Mouse (Mus musculus) mature B cell (primary cell): ENCODE measurements around the gene Slc35e4.
"Not testable (repeated sequence)": the region's sequence is repeated elsewhere in the genome, so short reads cannot be mapped to it uniquely, and the experiment has no call there.

ENCODE experiments used
- in situ Hi-C: fragments of 300-500 bp; cut with MboI; formaldehyde crosslinking; loops from 2 replicates; pipeline ENCODE4 v1.14.3; 2019

Slc35e4 gene

DNA sequence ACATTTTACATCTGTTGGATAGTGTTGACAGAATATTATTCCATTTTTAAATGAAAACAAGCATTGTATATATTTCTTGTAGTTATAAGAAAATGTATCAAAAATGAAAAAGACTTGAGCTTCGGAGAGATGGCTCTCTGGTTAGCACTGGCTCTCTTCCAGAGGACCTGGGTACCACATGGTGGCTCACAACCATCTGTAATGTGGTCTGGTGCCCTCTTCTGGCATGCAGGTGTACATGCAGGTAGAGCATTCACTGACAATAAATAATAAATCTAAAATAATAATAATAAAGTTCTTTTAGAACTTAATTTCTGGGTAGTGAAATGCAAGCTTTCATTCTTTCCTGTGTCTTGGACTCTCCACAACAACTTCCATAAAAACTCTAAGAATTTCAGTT is 4.3 kb upstream of the Slc35e4 start:
- in situ Hi-C loops = no loop called here

DNA sequence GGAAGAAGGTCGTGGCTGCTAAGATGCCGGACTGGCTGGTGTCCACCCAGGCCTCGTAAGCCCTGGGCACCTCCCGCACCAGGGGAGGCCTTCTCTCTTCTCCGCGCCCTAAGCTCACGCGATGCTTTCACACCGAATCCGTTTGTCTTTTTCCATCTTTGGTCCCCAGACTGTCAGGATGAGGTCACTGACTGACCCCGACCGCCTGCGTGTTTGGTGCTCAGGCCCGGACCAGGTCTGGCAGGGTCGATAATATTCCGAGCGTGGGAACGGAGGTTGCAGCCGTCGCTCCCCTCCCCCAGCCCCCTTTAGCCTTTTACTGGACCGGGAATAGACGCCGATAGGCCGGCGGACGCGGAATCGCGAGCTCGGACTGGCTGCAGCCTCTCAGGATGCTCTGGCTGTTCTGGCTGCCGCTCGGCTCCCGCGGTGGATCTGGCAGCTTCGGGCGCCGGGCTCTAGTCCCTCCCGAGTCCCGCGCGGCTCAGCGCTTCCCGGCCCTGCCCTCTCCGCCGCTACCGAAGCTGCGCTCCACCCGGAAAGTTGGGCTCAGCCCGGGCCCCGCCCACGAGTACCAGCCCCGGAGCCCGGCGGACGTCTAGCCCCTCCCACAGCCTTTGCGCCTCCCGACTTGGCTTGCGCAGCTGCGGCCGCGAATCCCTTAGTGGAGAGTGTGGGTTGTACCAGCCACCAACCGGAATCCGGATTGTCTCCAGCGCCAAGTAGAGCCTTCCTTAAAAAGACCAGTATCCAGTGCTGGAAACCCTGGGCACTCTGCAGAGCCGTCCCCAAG is 952 bp downstream of the Slc35e4 start:
- in situ Hi-C loops = no loop called here

DNA sequence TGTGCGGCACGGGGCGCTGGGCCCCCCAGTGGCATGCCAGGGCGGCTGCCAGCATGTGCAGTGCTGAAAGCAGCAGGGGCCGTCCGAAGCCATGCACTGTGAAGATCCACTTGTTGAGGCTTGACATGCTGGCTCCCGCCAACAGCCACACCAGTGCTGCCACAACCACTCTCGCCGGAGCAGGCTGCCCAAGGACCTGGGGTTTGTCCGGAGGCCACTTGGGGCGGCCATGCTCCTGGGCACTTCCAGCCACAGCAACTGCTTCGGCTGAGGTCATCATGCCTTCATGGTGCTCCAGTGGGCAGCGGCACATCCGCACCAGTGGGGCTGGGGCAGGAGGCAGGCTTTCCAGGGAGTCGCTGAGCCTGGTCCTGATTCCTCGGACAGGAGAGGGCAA is 1.6 kb downstream of the Slc35e4 start:
- in situ Hi-C loops = no loop called here

DNA sequence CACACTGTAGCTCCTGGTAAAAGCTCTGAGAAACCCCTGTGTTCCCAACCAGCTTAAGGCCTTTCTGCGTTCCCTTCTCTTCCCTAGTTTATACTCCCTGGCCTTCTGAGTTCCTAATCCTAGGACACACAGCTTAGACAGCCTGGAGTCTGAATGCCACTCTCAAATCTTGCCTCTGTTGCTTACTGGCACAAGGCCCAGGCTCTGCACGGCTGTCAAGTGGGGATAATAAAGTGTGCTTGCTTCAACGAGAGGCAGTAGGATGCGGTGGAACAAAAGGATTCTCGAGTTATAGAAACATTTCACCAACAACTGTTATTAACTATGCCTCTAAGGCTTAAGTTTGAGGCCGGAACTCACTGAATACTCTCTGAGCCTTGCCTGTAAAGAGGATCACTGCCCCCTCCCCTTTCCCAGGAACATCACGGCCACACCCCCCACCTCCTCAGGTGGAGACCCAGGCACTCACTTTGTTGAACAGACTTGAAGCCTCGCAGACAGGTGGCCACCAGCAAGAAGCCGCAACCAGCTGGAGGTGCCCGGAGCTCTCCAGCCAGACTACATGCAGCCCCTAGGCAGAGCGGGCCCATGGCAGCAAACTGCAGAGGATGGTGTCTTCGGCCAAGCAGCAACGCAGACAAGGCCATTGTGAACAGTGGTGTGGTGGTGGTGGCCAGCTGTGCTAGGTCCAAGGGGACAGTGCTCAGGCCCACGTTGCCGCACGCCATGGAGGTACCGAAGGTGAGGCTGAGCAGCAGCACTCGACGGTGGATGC is 2.2 kb downstream of the Slc35e4 start:
- in situ Hi-C loops = no loop called here

DNA sequence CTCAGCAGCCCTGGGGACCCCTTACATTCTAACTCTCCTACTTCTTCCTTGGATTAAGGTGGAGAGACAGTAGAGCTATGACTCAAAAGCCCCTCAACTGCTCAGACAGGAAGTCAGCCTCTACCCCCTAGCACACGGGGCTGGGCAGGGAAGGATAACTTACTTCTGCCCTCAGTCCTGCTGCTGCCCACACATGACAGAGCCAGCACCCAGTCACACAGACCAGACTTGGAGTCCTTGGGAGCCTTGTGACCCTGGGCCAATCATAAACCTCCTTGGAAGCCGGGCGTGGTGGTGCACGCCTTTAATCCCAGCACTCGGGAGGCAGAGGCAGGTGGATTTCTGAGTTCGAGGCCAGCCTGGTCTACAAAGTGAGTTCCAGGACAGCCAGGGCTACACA is 3.0 kb downstream of the Slc35e4 start:
- in situ Hi-C loops = not testable (repeated sequence)

DNA sequence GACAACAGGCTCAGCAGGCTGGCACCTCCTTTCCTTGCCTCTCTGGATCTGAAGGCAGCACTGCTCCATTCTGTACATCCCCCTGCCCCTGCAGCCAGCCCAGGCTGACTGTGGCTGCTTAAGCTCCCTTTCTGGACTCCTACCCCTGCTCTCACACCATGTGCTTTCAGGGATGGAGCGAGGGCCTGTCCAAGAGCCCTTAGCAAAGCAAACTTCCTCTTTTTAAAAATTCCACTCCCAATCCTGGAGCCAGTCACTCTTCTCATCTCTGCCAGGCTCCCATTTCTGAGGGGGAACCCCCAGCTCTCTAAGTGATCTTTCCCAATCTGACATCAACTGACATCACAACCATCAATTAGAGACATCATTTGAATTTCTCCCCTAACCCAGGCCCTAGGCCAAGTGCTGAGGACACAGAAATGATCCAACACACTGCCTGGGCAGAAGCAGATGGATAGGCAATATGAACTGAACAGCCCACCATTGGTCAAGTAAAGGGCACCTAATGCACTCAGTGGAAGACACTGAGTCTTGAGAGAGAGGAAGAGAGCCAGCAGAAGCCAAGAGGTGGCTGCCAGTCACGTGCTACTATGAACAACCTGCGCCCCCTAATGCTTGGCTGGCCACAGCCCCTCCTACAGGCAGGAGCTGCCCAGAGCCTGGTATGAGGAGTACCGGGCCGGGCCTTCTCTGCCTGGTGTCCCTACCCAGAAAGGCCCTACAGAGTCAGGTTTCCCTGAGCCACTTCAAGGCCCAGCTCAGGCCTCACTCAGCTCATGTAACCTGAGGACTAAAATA is 3.8 kb downstream of the Slc35e4 start:
- in situ Hi-C loops = no loop called here

DNA sequence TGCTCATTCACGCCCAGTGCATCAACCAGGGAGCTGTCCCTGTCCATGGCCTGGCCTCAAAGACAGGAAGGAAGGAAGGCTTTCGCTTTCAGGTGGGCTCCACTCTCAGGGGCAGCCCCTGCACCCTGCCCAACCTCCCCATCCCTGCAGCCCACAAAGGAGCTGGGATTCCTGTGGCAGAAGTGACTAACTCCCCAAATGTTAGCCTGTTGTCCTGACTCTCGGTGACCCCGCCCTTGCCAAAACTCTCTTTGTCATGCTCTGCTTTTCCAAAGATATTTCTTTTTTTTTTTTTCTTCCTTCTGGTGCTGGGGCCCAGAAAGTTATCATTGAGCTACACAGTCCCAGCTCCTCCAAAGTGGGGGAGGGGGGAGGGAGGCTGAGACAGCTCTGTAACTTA is 5.2 kb downstream of the Slc35e4 start:
- in situ Hi-C loops = no loop called here

DNA sequence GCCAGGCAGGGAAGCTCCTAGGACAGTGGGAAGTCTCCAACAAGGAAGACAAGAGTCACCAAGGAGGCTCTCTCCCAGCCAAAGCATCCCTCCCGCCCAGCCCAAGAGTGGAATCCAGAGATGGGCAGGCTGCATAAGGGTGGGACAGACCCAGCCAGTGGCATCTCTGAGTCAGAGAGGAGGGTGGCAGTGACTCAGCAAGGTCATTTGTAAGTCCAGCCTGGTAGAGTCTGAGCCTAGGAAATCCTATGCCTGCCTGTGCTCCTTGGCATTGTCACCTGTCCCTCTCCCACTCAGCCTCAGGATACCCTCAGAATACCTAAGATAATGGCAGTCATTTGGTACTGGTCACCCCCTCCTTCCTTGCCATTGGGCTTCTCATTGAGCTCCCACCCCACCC is 9.0 kb downstream of the Slc35e4 start:
- in situ Hi-C loops = no loop called here

DNA sequence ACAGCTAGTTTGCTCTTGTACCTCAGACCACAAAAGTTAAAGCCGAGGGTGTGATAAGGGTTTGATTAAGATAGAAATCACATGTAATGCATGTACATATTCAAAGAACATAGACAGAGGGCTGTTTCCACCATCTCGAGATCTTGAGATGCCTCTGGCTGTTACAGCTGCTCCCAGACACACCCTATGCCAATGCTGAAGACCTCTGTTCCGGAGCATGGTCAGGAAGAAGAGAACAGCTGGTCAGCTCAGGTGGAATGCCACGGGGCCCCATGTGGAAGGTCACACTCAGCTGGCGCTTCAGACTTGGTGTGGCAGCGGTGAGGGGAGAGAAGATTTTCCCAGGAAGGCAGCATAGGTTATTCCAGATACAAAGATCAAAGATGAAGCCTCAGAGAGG is 9.8 kb downstream of the Slc35e4 start:
- in situ Hi-C loops = no loop called here

DNA sequence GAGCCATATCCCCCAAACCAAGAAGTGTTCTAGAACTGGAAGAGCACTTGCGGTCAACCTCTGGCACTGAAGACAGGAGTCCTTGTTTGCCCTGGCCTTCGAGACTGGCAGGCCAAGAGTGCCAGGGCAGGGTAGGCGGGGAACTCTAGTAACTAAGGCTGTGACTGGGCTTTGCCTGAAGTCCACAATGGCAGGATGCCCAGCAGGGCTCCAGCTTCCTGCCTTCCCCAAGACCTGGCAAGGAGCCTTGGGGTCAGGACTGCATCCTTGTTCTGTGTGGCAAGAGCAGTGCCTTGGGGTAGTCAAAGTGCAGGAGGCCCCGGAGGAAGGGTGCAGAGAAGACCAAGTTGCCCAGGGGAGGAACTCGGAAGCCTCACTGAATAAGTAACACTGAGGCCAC is 11.4 kb downstream of the Slc35e4 start:
- in situ Hi-C loops = no loop called here

DNA sequence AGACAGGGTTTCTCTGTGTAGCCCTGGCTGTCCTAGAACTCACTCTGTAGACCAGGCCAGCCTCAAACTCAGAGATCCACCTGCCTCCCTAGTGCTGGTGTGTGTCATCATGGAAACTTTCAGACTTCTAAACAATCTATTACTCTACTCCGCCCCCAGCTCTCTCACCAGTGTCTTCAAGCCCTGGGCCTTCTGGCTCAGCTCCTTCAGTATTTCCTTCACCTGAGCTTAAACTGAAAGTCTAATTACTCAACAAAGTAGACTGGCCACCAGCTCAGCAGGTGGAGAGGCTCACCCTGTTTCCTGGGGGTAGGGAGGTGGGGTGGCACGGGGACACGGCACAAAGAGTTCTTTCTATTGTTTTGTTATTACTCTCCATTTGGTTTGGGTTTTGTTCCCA is 11.9 kb downstream of the Slc35e4 start:
- in situ Hi-C loops = no loop called here

DNA sequence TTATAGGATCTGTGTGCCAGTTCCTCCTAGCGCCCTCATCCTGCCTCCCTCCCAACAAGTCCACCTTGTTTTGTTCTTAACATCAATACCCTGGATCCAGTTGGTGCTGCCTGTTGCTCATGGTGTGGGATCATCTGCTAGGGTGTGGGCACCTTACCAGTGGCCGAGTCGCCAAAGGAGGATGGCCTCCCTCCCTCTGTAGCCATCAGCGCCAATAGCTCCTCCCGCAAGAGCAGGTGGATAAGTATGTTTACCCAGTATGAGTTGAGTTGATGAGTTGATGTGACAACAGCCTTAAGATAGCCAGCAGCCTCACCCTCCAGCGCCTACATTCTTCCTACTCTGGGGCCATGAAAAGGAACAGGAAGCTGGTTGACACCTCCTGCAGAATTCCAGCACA is 14.2 kb downstream of the Slc35e4 start:
- in situ Hi-C loops = no loop called here

DNA sequence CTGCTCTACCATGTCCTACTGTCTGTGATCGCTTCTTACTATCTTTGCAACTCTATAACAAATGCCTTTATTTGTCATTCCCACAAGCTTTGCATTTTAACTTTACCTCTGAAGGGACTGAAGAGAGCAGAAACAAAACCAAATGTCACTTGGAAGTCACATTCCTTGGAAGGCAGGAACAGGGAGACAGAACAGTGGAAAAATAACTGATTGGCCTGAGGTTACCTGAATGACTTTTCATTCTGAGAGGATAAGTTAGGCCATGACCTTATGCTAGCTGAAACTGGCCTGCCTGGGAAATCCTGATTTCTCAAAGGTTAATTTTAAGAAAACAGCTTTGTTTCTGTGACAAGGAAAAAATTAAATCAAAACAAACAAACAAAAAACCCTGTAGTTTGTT is 18.5 kb downstream of the Slc35e4 start:
- in situ Hi-C loops = no loop called here

DNA sequence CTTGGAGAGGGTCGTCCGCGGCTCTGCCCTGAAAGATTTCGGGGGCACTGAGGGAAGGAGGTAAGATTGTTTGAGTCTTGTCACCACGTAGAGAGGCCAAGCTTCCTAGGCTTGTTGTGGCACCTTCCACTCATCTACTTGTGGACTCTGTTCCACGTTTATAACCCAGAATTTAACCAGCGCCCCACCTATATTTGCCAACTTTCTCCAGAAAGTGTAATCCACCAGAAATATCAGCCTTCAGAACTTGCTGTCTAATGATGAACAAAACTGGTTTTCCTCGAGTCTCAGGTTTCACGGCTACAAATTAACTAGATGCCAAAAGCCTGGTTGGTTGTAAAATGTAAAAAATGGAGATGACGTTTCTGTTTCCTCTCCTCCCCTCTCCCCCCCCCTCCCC is 19.0 kb downstream of the Slc35e4 start:
- in situ Hi-C loops = no loop called here

DNA sequence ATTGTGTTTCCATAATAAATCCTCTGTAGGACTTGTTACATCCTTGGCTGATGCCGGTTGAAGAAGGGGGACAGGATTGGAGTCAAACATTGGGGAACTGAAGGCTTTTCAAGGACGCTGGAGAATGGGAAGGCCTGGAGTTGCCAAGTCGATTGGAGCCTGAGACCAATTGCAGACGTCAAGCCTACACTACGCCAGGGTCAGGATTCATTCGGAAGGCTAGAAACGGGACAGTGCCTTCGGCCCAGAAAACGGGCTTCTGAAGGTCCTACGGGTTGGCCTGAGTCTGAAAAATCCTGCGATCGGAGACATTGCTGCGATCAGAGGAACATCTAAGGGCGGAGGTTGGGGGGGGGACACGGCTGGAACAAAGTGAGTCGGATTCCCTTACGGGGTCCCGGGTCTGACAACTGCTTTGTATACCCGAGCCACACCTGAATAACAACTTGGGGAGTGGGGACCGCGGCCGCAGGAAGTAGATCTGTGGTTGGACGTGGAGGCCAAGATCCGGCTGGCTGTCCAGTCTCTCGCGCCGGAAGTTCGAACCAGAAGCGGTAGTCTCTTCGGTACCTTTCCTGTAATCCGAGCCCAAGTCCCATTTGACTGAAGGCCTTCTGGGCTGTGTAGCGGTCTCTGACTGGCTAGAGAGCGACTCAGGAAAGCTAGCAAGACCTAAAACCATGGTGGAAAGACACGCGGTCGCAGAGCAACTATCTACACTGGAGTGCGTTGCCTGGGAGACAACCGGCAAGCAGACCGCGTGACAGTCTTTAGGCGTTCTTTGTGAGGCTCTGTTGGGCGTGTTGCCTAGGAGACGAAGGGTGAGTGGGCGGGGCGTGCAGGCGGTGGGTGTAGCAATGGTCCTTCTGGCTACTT is 19.8 kb downstream of the Slc35e4 start, which contains the start of the genes 4921536K21Rik and Dusp18:
TSS of gene 4921536K21Rik (minus strand) at position 693 of the 876 bp plus-strand sequence.
TSS of gene Dusp18 (plus strand) at position 835 of the 876 bp plus-strand sequence.
- in situ Hi-C loops = no loop called here

DNA sequence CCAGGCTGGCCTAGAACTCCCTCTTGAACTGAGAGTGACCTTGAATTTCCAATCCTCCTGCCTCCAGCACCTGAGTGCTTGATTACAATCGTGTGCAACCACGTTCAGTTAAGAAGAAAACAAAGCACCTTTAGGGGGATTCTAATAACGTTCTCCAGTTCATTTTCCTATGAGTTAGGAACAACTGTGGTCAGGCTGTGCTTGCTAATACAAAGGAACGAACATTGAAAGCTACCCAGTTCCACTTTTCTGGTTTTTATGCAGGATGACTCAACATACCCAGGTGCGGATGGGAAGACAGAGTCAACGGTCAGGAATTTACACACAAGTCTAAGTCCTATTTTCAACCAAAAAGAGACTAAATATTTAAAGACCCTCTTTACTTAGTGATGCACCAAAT is 20.5 kb downstream of the Slc35e4 start:
- in situ Hi-C loops = no loop called here

DNA sequence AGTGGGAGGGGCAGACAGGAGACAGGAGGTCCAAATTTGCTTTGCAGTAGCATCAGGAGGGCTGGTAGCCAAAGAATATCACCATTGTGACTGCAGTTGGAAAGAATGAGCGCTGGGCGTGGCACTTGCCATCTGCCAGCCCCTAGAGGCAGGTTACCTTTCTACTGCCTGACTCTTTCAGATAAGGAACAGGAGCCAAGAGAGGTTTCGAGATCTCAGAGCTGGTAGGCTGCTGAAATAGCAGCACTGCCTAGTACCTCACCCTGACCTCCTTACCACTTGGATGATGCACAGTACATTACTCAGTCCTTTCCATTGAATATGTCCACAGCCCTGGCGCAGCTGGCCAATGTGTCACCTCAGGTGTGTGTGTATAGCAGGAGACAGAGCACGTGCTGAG is 27.1 kb downstream of the Slc35e4 start:
- in situ Hi-C loops = no loop called here

DNA sequence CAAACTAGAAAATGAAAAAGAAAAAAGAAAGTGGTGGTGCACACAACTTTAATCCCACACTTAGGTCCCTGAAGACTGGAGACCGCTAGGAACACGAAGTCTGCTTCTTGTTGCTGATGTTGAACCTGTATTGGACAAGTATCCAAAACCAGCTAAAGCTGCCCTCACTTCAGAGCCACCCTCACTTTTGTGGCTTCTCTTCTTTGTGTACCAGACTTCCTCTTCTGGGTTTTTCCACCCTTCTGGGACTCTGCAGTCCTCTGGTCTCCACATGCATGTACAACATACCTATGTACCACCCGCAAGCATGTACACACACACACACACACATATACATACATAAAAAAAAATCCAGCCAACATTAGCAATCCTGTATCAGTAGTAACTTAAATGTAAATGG is 30.8 kb downstream of the Slc35e4 start:
- in situ Hi-C loops = no loop called here

DNA sequence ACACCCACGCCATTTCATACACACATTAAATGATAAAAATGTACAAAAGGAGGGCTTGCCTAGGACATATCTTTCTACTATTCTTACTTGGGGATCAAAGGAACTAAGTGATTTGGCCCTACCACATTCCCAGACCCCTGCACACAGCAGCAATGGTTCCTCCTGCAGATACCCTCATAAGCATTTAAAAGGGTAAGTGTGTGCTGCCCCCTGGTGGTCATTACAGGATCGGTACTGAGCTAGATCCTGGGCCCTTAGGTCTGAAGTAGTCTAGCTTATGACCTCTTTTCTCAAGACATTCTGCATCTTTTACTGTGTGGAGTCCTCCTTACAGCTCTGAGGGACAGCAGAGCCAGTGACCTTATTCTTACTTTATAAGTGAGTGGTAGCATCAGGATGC is 34.6 kb downstream of the Slc35e4 start:
- in situ Hi-C loops = no loop called here

DNA sequence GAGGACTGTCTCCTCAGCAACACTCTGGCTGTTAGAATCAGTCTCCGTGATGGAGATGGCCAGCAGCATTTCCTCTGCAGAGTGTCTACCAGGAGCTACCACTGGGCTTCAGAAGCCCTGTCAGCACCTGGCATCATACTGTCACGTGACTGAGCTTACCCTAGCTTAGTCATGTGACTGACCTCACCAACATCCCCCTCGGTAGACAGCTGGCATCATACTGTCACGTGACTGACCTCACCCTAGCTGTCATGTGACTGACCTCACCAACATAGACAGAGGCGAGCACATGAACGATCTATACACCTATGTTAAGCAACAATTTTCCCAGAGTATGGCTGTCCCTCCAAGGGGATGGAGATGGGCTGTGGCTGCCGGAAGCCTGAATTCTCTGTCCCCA is 35.8 kb downstream of the Slc35e4 start:
- in situ Hi-C loops = no loop called here

DNA sequence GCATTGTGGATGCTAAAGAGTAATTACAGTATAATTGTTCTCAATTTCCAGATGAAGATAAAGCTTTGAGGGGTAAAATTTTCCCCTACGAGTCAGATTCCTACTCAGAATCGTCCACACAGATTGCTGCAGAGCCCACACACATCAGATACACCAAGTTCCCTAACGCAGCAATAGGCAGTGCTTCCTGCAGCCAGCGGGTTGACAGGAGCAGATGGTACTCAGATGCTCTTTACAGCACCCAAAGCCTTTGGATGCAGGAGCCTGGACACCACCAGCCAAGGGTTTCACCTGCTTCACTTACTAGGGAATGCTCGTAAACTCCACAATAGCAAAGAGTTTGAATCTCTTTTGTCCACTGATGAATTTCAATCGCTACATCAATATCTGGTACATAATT is 38.0 kb downstream of the Slc35e4 start:
- in situ Hi-C loops = no loop called here

DNA sequence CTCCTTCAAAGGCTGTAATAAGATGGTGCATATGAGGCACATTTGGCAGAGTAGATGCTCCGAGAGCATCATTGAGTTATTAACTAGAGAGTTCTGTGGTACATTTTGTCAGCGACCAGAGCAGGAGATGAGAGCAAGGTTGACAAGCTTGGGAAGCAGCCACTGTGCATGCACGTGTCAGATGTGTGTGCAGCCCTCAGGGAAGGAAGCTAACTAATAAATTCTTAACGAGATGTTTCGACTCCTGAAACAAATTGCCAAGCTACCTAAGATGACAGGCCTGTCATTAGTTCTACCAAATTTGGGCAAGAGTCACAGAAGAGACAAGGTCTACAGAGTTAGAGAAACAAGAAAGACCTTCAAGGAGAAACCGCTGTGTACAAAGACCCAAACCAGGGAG is 50.1 kb downstream of the Slc35e4 start:
- in situ Hi-C loops = no loop called here
